Mouse (Mus musculus) gastrocnemius, adult 8-10 months (tissue): ENCODE data around the gene Med27. TPM values are rescaled to one million over a fixed set of nuclear protein-coding genes. Genes with fewer than 3 reads are reported as not detected.

Experiments used
- DNase-seq, 2 experiments: peaks; one replicate each; pipeline ENCODE4 v3.0.0; 2022; ENCODE audit warnings: low spot score in 2 of 2
- total RNA-seq, 4 experiments: library from RNA; stranded (reverse); gene quantifications; 2 replicates each; pipeline ENCODE4 v1.2.4; 2022

The Med27 gene
- total RNA-seq, 4 experiments from 2014 or later = 13.0 to 15.4 (median 14.6) TPM

GRCm38 (mm10) chr2:29466396-29466795 lies 119.8 kb downstream of the Med27 start:
- no peak for DNase-seq

- DNase-seq = no peak
These were observed 121.9 kb downstream of the Med27 start for GRCm38 (mm10) chr2:29468517-29468936.

- no peak for DNase-seq
These were observed 126.4 kb downstream of the Med27 start for GRCm38 (mm10) chr2:29472952-29473437.

GRCm38 (mm10) chr2:29473907-29474306 lies 127.3 kb downstream of the Med27 start:
- DNase-seq = no peak

GRCm38 (mm10) chr2:29476702-29477101 lies 130.1 kb downstream of the Med27 start:
- DNase-seq = no peak

GRCm38 (mm10) chr2:29481856-29482255 lies 135.2 kb downstream of the Med27 start:
- DNase-seq = no peak

- no peak for DNase-seq
These were observed 136.5 kb downstream of the Med27 start for GRCm38 (mm10) chr2:29482979-29483718.

- no peak for DNase-seq
These were observed 138.9 kb downstream of the Med27 start for GRCm38 (mm10) chr2:29485519-29485918.

GRCm38 (mm10) chr2:29486491-29486890 lies 139.9 kb downstream of the Med27 start:
- DNase-seq = no peak

GRCm38 (mm10) chr2:29487652-29488051 lies 141.0 kb downstream of the Med27 start:
- DNase-seq = no peak

GRCm38 (mm10) chr2:29488379-29489236 lies 142.0 kb downstream of the Med27 start:
- no peak for DNase-seq

GRCm38 (mm10) chr2:29491656-29492055 lies 145.0 kb downstream of the Med27 start:
- DNase-seq = no peak

- DNase-seq = no peak
These were observed 146.9 kb downstream of the Med27 start for GRCm38 (mm10) chr2:29493396-29494031.

- no peak for DNase-seq
These were observed 148.7 kb downstream of the Med27 start for GRCm38 (mm10) chr2:29495271-29495670.

GRCm38 (mm10) chr2:29500601-29501350 lies 154.2 kb downstream of the Med27 start:
- no peak for DNase-seq

GRCm38 (mm10) chr2:29501381-29501780 lies 154.8 kb downstream of the Med27 start:
- no peak for DNase-seq

- DNase-seq = no peak
These were observed 158.2 kb downstream of the Med27 start for GRCm38 (mm10) chr2:29504848-29505247.

- DNase-seq = no peak
These were observed 159.8 kb downstream of the Med27 start for GRCm38 (mm10) chr2:29506411-29506810.

- DNase-seq = no peak
These were observed 166.5 kb downstream of the Med27 start for GRCm38 (mm10) chr2:29513131-29513530.

- DNase-seq = no peak
These were observed 168.2 kb downstream of the Med27 start for GRCm38 (mm10) chr2:29514836-29515235.

GRCm38 (mm10) chr2:29515831-29516447 lies 169.3 kb downstream of the Med27 start:
- DNase-seq = peak; percentile 65 to 74
